Mouse (Mus musculus): ENCODE measurements around the gene Tssk6.

GRCm38 (mm10) chr8:69934582-69934981 lies 32.6 kb downstream of the Tssk6 start:
- no peak for TF ChIP-seq CTCF (IDR thresholded peaks at IDR 0.05; ENCODE audit: low read depth)
- TF ChIP-seq EP300 (IDR thresholded peaks at IDR 0.05; ENCODE audit: low read depth) = no peak

All from liver, postnatal 0 days (tissue).